Mouse (Mus musculus): ENCODE results near the gene A4galt.
"Not testable (repeated sequence)": the region's sequence is repeated elsewhere in the genome, so short reads cannot be mapped to it uniquely, and the experiment has no call there.

A4galt gene

GRCm38 (mm10) chr15:83268428-83268827, 16.9 kb upstream of the A4galt start:
- DNase-seq (ENCODE audit: low read depth, low spot score) = not testable (repeated sequence)

- no peak for DNase-seq (ENCODE audit: low read depth, low spot score)
Observed at GRCm38 (mm10) chr15:83265269-83265668, 13.7 kb upstream of the A4galt start.

- no peak for DNase-seq (ENCODE audit: low read depth, low spot score)
Observed at GRCm38 (mm10) chr15:83263405-83263804, 11.8 kb upstream of the A4galt start.

GRCm38 (mm10) chr15:83257906-83258305, 6.3 kb upstream of the A4galt start:
- DNase-seq (ENCODE audit: low read depth, low spot score) = no peak

- DNase-seq (ENCODE audit: low read depth, low spot score) = no peak
Observed at GRCm38 (mm10) chr15:83256491-83256890, 4.9 kb upstream of the A4galt start.

- DNase-seq (ENCODE audit: low read depth, low spot score) = no peak
Observed at GRCm38 (mm10) chr15:83255944-83256343, 4.4 kb upstream of the A4galt start.

- no peak for DNase-seq (ENCODE audit: low read depth, low spot score)
Observed at GRCm38 (mm10) chr15:83255191-83255782, 3.7 kb upstream of the A4galt start.

GRCm38 (mm10) chr15:83254372-83255070, 2.9 kb upstream of the A4galt start:
- DNase-seq (ENCODE audit: low read depth, low spot score) = no peak

GRCm38 (mm10) chr15:83252060-83252459, 486 bp upstream of the A4galt start:
- no peak for DNase-seq (ENCODE audit: low read depth, low spot score)

- no peak for DNase-seq (ENCODE audit: low read depth, low spot score)
Observed at GRCm38 (mm10) chr15:83250651-83251175, 861 bp downstream of the A4galt start.

GRCm38 (mm10) chr15:83249535-83250287, 1.9 kb downstream of the A4galt start:
- no peak for DNase-seq (ENCODE audit: low read depth, low spot score)

GRCm38 (mm10) chr15:83248236-83248844, 3.2 kb downstream of the A4galt start:
- no peak for DNase-seq (ENCODE audit: low read depth, low spot score)

GRCm38 (mm10) chr15:83244371-83244770, 7.2 kb downstream of the A4galt start:
- no peak for DNase-seq (ENCODE audit: low read depth, low spot score)

GRCm38 (mm10) chr15:83241961-83242680, 9.5 kb downstream of the A4galt start:
- no peak for DNase-seq (ENCODE audit: low read depth, low spot score)

- no peak for DNase-seq (ENCODE audit: low read depth, low spot score)
Observed at GRCm38 (mm10) chr15:83241497-83241896, 10.1 kb downstream of the A4galt start.

GRCm38 (mm10) chr15:83237460-83238243, 13.9 kb downstream of the A4galt start:
- no peak for DNase-seq (ENCODE audit: low read depth, low spot score)

GRCm38 (mm10) chr15:83236824-83237223, 14.8 kb downstream of the A4galt start:
- no peak for DNase-seq (ENCODE audit: low read depth, low spot score)

GRCm38 (mm10) chr15:83233219-83233992, 18.2 kb downstream of the A4galt start:
- DNase-seq (ENCODE audit: low read depth, low spot score) = no peak

GRCm38 (mm10) chr15:83227559-83227958, 24.0 kb downstream of the A4galt start:
- DNase-seq (ENCODE audit: low read depth, low spot score) = no peak

- no peak for DNase-seq (ENCODE audit: low read depth, low spot score)
Observed at GRCm38 (mm10) chr15:83226871-83227270, 24.7 kb downstream of the A4galt start.
